Mouse (Mus musculus): ENCODE measurements around the gene Shisal2a.

- TF ChIP-seq NANOG (IDR thresholded peaks at IDR 0.05; ENCODE audit: borderline replicate concordance, low read length) = no peak
- TF ChIP-seq CTCF (conservative IDR thresholded peaks at IDR 0.05; ENCODE audit: low read length) = no peak
Observed at GRCm38 (mm10) chr4:108431561-108431936, 48.4 kb upstream of the Shisal2a start.

Data from E14TG2a.4 (cell line).